Mouse (Mus musculus) C2C12 (cell line): ENCODE measurements around the gene Ilf2. TPM values are rescaled to one million over a fixed set of nuclear protein-coding genes. Genes with fewer than 3 reads are reported as not detected.

Experiments used
- H3K27me3 ChIP-seq: one replicate; pipeline ENCODE4 v1.6.1; 2011; ENCODE audit not compliant: control insufficient read depth, insufficient read depth, insufficient read length
- H3K36me3 ChIP-seq: one replicate; pipeline ENCODE4 v1.6.1; 2011; ENCODE audit not compliant: control insufficient read depth, insufficient read depth
- H3K4me3 ChIP-seq: one replicate; pipeline ENCODE4 v1.5.1; 2011; ENCODE audit warnings: mild to moderate bottlenecking, control low read depth; ENCODE audit not compliant: poor library complexity, insufficient read depth, severe bottlenecking
- H3K79me2 ChIP-seq: one replicate; pipeline ENCODE4 v1.6.1; 2011; ENCODE audit not compliant: control insufficient read depth, insufficient read depth
- H3K79me3 ChIP-seq: one replicate; pipeline ENCODE4 v1.6.1; 2011; ENCODE audit warnings: low read depth, control low read depth
- H3ac ChIP-seq: one replicate; pipeline ENCODE3; 2011; ENCODE audit warnings: low read depth; ENCODE audit not compliant: control insufficient read depth, insufficient read length
- CEBPB ChIP-seq: IDR thresholded peaks from one replicate; pipeline ENCODE4 v1.6.1; 2011; ENCODE audit warnings: low read depth, mild to moderate bottlenecking, control low read depth, moderate library complexity
- CTCF ChIP-seq: IDR thresholded peaks from one replicate; pipeline ENCODE4 v1.5.1; 2011; ENCODE audit not compliant: control insufficient read depth, insufficient read depth, insufficient read length
- FOSL1 ChIP-seq: IDR thresholded peaks from one replicate; pipeline ENCODE4 v1.8.0; 2011; ENCODE audit warnings: mild to moderate bottlenecking, low read length; ENCODE audit not compliant: poor library complexity, insufficient read depth, severe bottlenecking
- MAX ChIP-seq: IDR thresholded peaks from one replicate; pipeline ENCODE4 v1.6.1; 2011; ENCODE audit warnings: mild to moderate bottlenecking, control low read depth
- MYOD1 ChIP-seq: IDR thresholded peaks from one replicate; pipeline ENCODE4 v1.6.1; 2011; ENCODE audit warnings: low read depth; ENCODE audit not compliant: control insufficient read depth, insufficient read length
- MYOG ChIP-seq: IDR thresholded peaks from one replicate; pipeline ENCODE4 v1.6.1; 2011; ENCODE audit not compliant: control insufficient read depth, insufficient read length; ENCODE audit errors: extremely low read depth
- USF1 ChIP-seq: IDR thresholded peaks from one replicate; pipeline ENCODE4 v1.6.1; 2011; ENCODE audit warnings: low read depth, mild to moderate bottlenecking, control low read depth, moderate library complexity
- polyA plus RNA-seq: library from polyadenylated mRNA; unstranded; fragments of >200 nt; fragmentation: generic; extraction: Trizol; gene quantifications from one replicate; pipeline ENCODE4 v1.2.1, GENCODE M21; 2012; ENCODE audit warnings: missing spikeins

The Ilf2 gene
- polyA plus RNA-seq, 1 experiment: 93.9 TPM

- H3K79me3 ChIP-seq: peaks cover 40% of the 10 kb centered on the region
- peaks cover 43% of the 10 kb centered on the region for H3K79me2 ChIP-seq
- no peak for TF ChIP-seq CEBPB
- TF ChIP-seq FOSL1: no peak
- no peak for TF ChIP-seq MYOG
- no peak for TF ChIP-seq MYOD1
- TF ChIP-seq USF1: no peak
- no peak for TF ChIP-seq MAX
- TF ChIP-seq CTCF: no peak
- no peaks in the 10 kb centered on the region for H3K27me3 ChIP-seq
- peak overlapping the region; percentile 21 for H3K4me3 ChIP-seq
- H3ac ChIP-seq: no peak overlapping the region
- H3K36me3 ChIP-seq: peaks cover 24% of the 10 kb centered on the region
These were observed 635 bp upstream of the Ilf2 start for GRCm38 (mm10) chr3:90475151-90475830.

GRCm38 (mm10) chr3:90486998-90487397, 11.1 kb downstream of the Ilf2 start:
- Histone ChIP-seq H3ac (no peak overlapping the region), H3K36me3 (peaks cover 71% of the 10 kb centered on the region), H3K4me3 (no peak overlapping the region), H3K79me2 (peaks cover 5% of the 10 kb centered on the region), H3K79me3 (peaks cover 5% of the 10 kb centered on the region), H3K27me3 (no peaks in the 10 kb centered on the region)
- TF ChIP-seq FOSL1 (no peak), MYOD1 (no peak), CEBPB (no peak), USF1 (no peak), MAX (no peak), CTCF (no peak), MYOG (no peak)

- no peak overlapping the region for H3K4me3 ChIP-seq
- H3K79me3 ChIP-seq: peaks cover 5% of the 10 kb centered on the region
- no peak for TF ChIP-seq MYOD1
- TF ChIP-seq CEBPB: peak; percentile 64
- H3ac ChIP-seq: no peak overlapping the region
- H3K79me2 ChIP-seq: peaks cover 5% of the 10 kb centered on the region
- peaks cover 58% of the 10 kb centered on the region for H3K36me3 ChIP-seq
- no peaks in the 10 kb centered on the region for H3K27me3 ChIP-seq
These were observed 12.7 kb downstream of the Ilf2 start for GRCm38 (mm10) chr3:90488576-90488975.

GRCm38 (mm10) chr3:90490696-90491256, 14.8 kb downstream of the Ilf2 start, which contains the start of gene Snapin:
Gene Snapin, minus strand, starts transcription at chr3:90491033.
- Histone ChIP-seq H3K36me3 (peaks cover 53% of the 10 kb centered on the region), H3ac (peak within 1 kb of the TSS; percentile 82), H3K79me3 (peaks cover 5% of the 10 kb centered on the region), H3K79me2 (peaks cover 5% of the 10 kb centered on the region), H3K27me3 (no peaks in the 10 kb centered on the region), H3K4me3 (peak within 1 kb of the TSS; percentile 46)
- no peak for TF ChIP-seq MYOG
- no peak for TF ChIP-seq USF1
- no peak for TF ChIP-seq FOSL1
- TF ChIP-seq CTCF: peak; percentile 95
- TF ChIP-seq MAX: no peak
- no peak for TF ChIP-seq CEBPB
- no peak for TF ChIP-seq MYOD1

GRCm38 (mm10) chr3:90491350-90491749, 15.4 kb downstream of the Ilf2 start:
- H3K79me3 ChIP-seq: peaks cover 5% of the 10 kb centered on the region
- H3K4me3 ChIP-seq: no peak overlapping the region
- peaks cover 53% of the 10 kb centered on the region for H3K36me3 ChIP-seq
- H3K79me2 ChIP-seq: peaks cover 5% of the 10 kb centered on the region
- no peak overlapping the region for H3ac ChIP-seq
- no peaks in the 10 kb centered on the region for H3K27me3 ChIP-seq
- TF ChIP-seq MAX (peak; percentile 70), CEBPB (no peak)

GRCm38 (mm10) chr3:90493831-90494540, 18.1 kb downstream of the Ilf2 start:
- TF ChIP-seq MAX (no peak), USF1 (no peak), CTCF (no peak)
- H3K79me3 ChIP-seq: peaks cover 5% of the 10 kb centered on the region
- no peak overlapping the region for H3K4me3 ChIP-seq
- H3K27me3 ChIP-seq: no peaks in the 10 kb centered on the region
- H3K79me2 ChIP-seq: peaks cover 5% of the 10 kb centered on the region
- peaks cover 52% of the 10 kb centered on the region for H3K36me3 ChIP-seq
- H3ac ChIP-seq: no peak overlapping the region
